Mouse (Mus musculus): ENCODE measurements around the gene Ern1. TPM values are rescaled to one million over a fixed set of nuclear protein-coding genes. Genes with fewer than 3 reads are reported as not detected.
A peak's percentile ranks its signal among the peaks of the same experiment; 100 is the strongest.

Ern1 gene
- total RNA-seq, 2 experiments from 2014 or later = 11.2 to 11.8 TPM

GRCm38 (mm10) chr11:106515079-106515745 is 27.6 kb upstream of the Ern1 start:
- Histone ChIP-seq H3K27ac (peak overlapping the region; percentile 71), H3K4me3 (no peak overlapping the region)
- no peak for TF ChIP-seq CTCF (conservative IDR thresholded peaks at IDR 0.05)
- DNase-seq (ENCODE audit: low spot score in 2 of 2) = no peak

GRCm38 (mm10) chr11:106514446-106514845 is 26.8 kb upstream of the Ern1 start:
- no peak overlapping the region for H3K4me3 ChIP-seq
- DNase-seq (ENCODE audit: low spot score in 2 of 2) = no peak
- no peak for TF ChIP-seq CTCF (conservative IDR thresholded peaks at IDR 0.05)
- H3K27ac ChIP-seq = peak overlapping the region; percentile 71

- TF ChIP-seq CTCF (conservative IDR thresholded peaks at IDR 0.05) = peak; percentile 86
- peak in 1 of 2 experiments; percentile 63 for DNase-seq (ENCODE audit: low spot score in 2 of 2)
- H3K27ac ChIP-seq = peak overlapping the region; percentile 49; the same call in 1 of the 2 replicates
- H3K4me3 ChIP-seq = no peak overlapping the region
Measured at GRCm38 (mm10) chr11:106513166-106513565, 25.5 kb upstream of the Ern1 start.

- TF ChIP-seq CTCF (conservative IDR thresholded peaks at IDR 0.05) = no peak
- no peak overlapping the region for H3K4me3 ChIP-seq
Measured at GRCm38 (mm10) chr11:106512006-106512390, 24.3 kb upstream of the Ern1 start.

GRCm38 (mm10) chr11:106511236-106512005 is 23.8 kb upstream of the Ern1 start:
- Histone ChIP-seq H3K27ac (no peak overlapping the region), H3K4me3 (no peak overlapping the region)
- no peak for TF ChIP-seq CTCF (conservative IDR thresholded peaks at IDR 0.05)
- no peak for DNase-seq (ENCODE audit: low spot score in 2 of 2)

More at GRCm38 (mm10) chr11:106512006-106512390, 24.3 kb upstream of the Ern1 start:
- no peak for DNase-seq (ENCODE audit: low spot score in 2 of 2)
- H3K27ac ChIP-seq = no peak overlapping the region

GRCm38 (mm10) chr11:106507638-106508037 is 20.0 kb upstream of the Ern1 start:
- Histone ChIP-seq H3K4me3 (no peak overlapping the region), H3K27ac (no peak overlapping the region)
- no peak for TF ChIP-seq CTCF (conservative IDR thresholded peaks at IDR 0.05)
- DNase-seq (ENCODE audit: low spot score in 2 of 2) = no peak

GRCm38 (mm10) chr11:106506211-106506610 is 18.6 kb upstream of the Ern1 start:
- H3K4me3 ChIP-seq = no peak overlapping the region
- peak; percentile 38; the same call in 1 of the 2 replicates for TF ChIP-seq CTCF (conservative IDR thresholded peaks at IDR 0.05)
- DNase-seq (ENCODE audit: low spot score in 2 of 2) = no peak
- no peak overlapping the region for H3K27ac ChIP-seq

GRCm38 (mm10) chr11:106504129-106504528 is 16.5 kb upstream of the Ern1 start:
- no peak for TF ChIP-seq CTCF (conservative IDR thresholded peaks at IDR 0.05)
- H3K4me3 ChIP-seq = no peak overlapping the region
- H3K27ac ChIP-seq = no peak overlapping the region; the same call in 1 of the 2 replicates
- DNase-seq (ENCODE audit: low spot score in 2 of 2) = no peak

GRCm38 (mm10) chr11:106503425-106503717 is 15.7 kb upstream of the Ern1 start:
- H3K4me3 ChIP-seq = no peak overlapping the region
- DNase-seq (ENCODE audit: low spot score in 2 of 2) = peak in 1 of 2 experiments; percentile 47
- TF ChIP-seq CTCF (conservative IDR thresholded peaks at IDR 0.05) = no peak
- peak overlapping the region; percentile 100 for H3K27ac ChIP-seq

- no peak overlapping the region for H3K4me3 ChIP-seq
- H3K27ac ChIP-seq = peak overlapping the region; percentile 100
- no peak for TF ChIP-seq CTCF (conservative IDR thresholded peaks at IDR 0.05)
- no peak for DNase-seq (ENCODE audit: low spot score in 2 of 2)
Measured at GRCm38 (mm10) chr11:106502631-106503424, 15.2 kb upstream of the Ern1 start.

GRCm38 (mm10) chr11:106502159-106502505 is 14.5 kb upstream of the Ern1 start:
- Histone ChIP-seq H3K27ac (peak overlapping the region; percentile 100), H3K4me3 (no peak overlapping the region)
- DNase-seq (ENCODE audit: low spot score in 2 of 2) = no peak
- no peak for TF ChIP-seq CTCF (conservative IDR thresholded peaks at IDR 0.05)

- Histone ChIP-seq H3K4me3 (peak overlapping the region; percentile 100), H3K27ac (peak overlapping the region; percentile 100)
- TF ChIP-seq CTCF (conservative IDR thresholded peaks at IDR 0.05) = no peak
- peak; percentile 22 to 49 for DNase-seq (ENCODE audit: low spot score in 2 of 2)
Measured at GRCm38 (mm10) chr11:106501308-106502158, 13.9 kb upstream of the Ern1 start.

Measured in layer of hippocampus, adult 2 months (tissue).